Mouse (Mus musculus): ENCODE measurements around the gene Defb19. TPM values are rescaled to one million over a fixed set of nuclear protein-coding genes. Genes with fewer than 3 reads are reported as not detected.

Gene Defb19
- polyA plus RNA-seq, 1 experiment: not detected

GRCm38 (mm10) chr2:152586926-152587560, 6.9 kb upstream of the Defb19 start:
- no peak overlapping the region for H3K4me3 ChIP-seq (ENCODE audit: insufficient read depth, poor library complexity, severe bottlenecking)
- no peak overlapping the region for H3ac ChIP-seq (ENCODE audit: control insufficient read depth, insufficient read length, low read depth)
- no peaks in the 10 kb centered on the region for H3K36me3 ChIP-seq (ENCODE audit: control insufficient read depth, insufficient read depth)
- TF ChIP-seq MYOG (IDR thresholded peaks at IDR 0.05; ENCODE audit: control insufficient read depth, extremely low read depth, insufficient read length) (no peak), MAX (IDR thresholded peaks at IDR 0.05) (no peak), USF1 (IDR thresholded peaks at IDR 0.05; ENCODE audit: low read depth) (no peak), MYOD1 (IDR thresholded peaks at IDR 0.05; ENCODE audit: control insufficient read depth, insufficient read length, low read depth) (no peak), CTCF (IDR thresholded peaks at IDR 0.05; ENCODE audit: control insufficient read depth, insufficient read depth, insufficient read length) (no peak), CEBPB (IDR thresholded peaks at IDR 0.05; ENCODE audit: low read depth) (no peak), FOSL1 (IDR thresholded peaks at IDR 0.05; ENCODE audit: insufficient read depth, low read length, poor library complexity, severe bottlenecking) (no peak)
- no peaks in the 10 kb centered on the region for H3K79me2 ChIP-seq (ENCODE audit: control insufficient read depth, insufficient read depth)
- H3K27me3 ChIP-seq (ENCODE audit: control insufficient read depth, insufficient read depth, insufficient read length): peaks cover 14% of the 10 kb centered on the region
- no peaks in the 10 kb centered on the region for H3K79me3 ChIP-seq (ENCODE audit: low read depth)

- peaks cover 20% of the 10 kb centered on the region for H3K27me3 ChIP-seq (ENCODE audit: control insufficient read depth, insufficient read depth, insufficient read length)
- TF ChIP-seq FOSL1 (IDR thresholded peaks at IDR 0.05; ENCODE audit: insufficient read depth, low read length, poor library complexity, severe bottlenecking) (no peak), CTCF (IDR thresholded peaks at IDR 0.05; ENCODE audit: control insufficient read depth, insufficient read depth, insufficient read length) (no peak), MAX (IDR thresholded peaks at IDR 0.05) (no peak), MYOD1 (IDR thresholded peaks at IDR 0.05; ENCODE audit: control insufficient read depth, insufficient read length, low read depth) (no peak), USF1 (IDR thresholded peaks at IDR 0.05; ENCODE audit: low read depth) (no peak), CEBPB (IDR thresholded peaks at IDR 0.05; ENCODE audit: low read depth) (no peak), MYOG (IDR thresholded peaks at IDR 0.05; ENCODE audit: control insufficient read depth, extremely low read depth, insufficient read length) (no peak)
- no peaks in the 10 kb centered on the region for H3K36me3 ChIP-seq (ENCODE audit: control insufficient read depth, insufficient read depth)
- no peaks in the 10 kb centered on the region for H3K79me2 ChIP-seq (ENCODE audit: control insufficient read depth, insufficient read depth)
- H3ac ChIP-seq (ENCODE audit: control insufficient read depth, insufficient read length, low read depth): no peak overlapping the region
- no peaks in the 10 kb centered on the region for H3K79me3 ChIP-seq (ENCODE audit: low read depth)
- H3K4me3 ChIP-seq (ENCODE audit: insufficient read depth, poor library complexity, severe bottlenecking): no peak overlapping the region
These were observed 500 bp upstream of the Defb19 start for GRCm38 (mm10) chr2:152580612-152581011.

GRCm38 (mm10) chr2:152573484-152573883, 6.6 kb downstream of the Defb19 start:
- TF ChIP-seq FOSL1 (IDR thresholded peaks at IDR 0.05; ENCODE audit: insufficient read depth, low read length, poor library complexity, severe bottlenecking) (no peak), MYOD1 (IDR thresholded peaks at IDR 0.05; ENCODE audit: control insufficient read depth, insufficient read length, low read depth) (no peak), CTCF (IDR thresholded peaks at IDR 0.05; ENCODE audit: control insufficient read depth, insufficient read depth, insufficient read length) (no peak), USF1 (IDR thresholded peaks at IDR 0.05; ENCODE audit: low read depth) (no peak), CEBPB (IDR thresholded peaks at IDR 0.05; ENCODE audit: low read depth) (no peak), MAX (IDR thresholded peaks at IDR 0.05) (no peak)
- no peaks in the 10 kb centered on the region for H3K79me2 ChIP-seq (ENCODE audit: control insufficient read depth, insufficient read depth)
- H3K79me3 ChIP-seq (ENCODE audit: low read depth): no peaks in the 10 kb centered on the region
- no peaks in the 10 kb centered on the region for H3K36me3 ChIP-seq (ENCODE audit: control insufficient read depth, insufficient read depth)
- no peak overlapping the region for H3ac ChIP-seq (ENCODE audit: control insufficient read depth, insufficient read length, low read depth)
- H3K4me3 ChIP-seq (ENCODE audit: insufficient read depth, poor library complexity, severe bottlenecking): no peak overlapping the region
- peaks cover 17% of the 10 kb centered on the region for H3K27me3 ChIP-seq (ENCODE audit: control insufficient read depth, insufficient read depth, insufficient read length)

GRCm38 (mm10) chr2:152572114-152572794, 7.9 kb downstream of the Defb19 start, which contains the start of gene Defb21:
Gene Defb21 (plus strand): TSS chr2:152572744.
- TF ChIP-seq MYOG (IDR thresholded peaks at IDR 0.05; ENCODE audit: control insufficient read depth, extremely low read depth, insufficient read length) (no peak), MAX (IDR thresholded peaks at IDR 0.05) (no peak), CEBPB (IDR thresholded peaks at IDR 0.05; ENCODE audit: low read depth) (no peak), MYOD1 (IDR thresholded peaks at IDR 0.05; ENCODE audit: control insufficient read depth, insufficient read length, low read depth) (no peak), FOSL1 (IDR thresholded peaks at IDR 0.05; ENCODE audit: insufficient read depth, low read length, poor library complexity, severe bottlenecking) (no peak), USF1 (IDR thresholded peaks at IDR 0.05; ENCODE audit: low read depth) (no peak), CTCF (IDR thresholded peaks at IDR 0.05; ENCODE audit: control insufficient read depth, insufficient read depth, insufficient read length) (no peak)
- H3K27me3 ChIP-seq (ENCODE audit: control insufficient read depth, insufficient read depth, insufficient read length): peaks cover 17% of the 10 kb centered on the region
- H3K4me3 ChIP-seq (ENCODE audit: insufficient read depth, poor library complexity, severe bottlenecking): no peak within 1 kb of the TSS
- H3ac ChIP-seq (ENCODE audit: control insufficient read depth, insufficient read length, low read depth): no peak within 1 kb of the TSS
- H3K79me3 ChIP-seq (ENCODE audit: low read depth): no peaks in the 10 kb centered on the region
- H3K36me3 ChIP-seq (ENCODE audit: control insufficient read depth, insufficient read depth): no peaks in the 10 kb centered on the region
- no peaks in the 10 kb centered on the region for H3K79me2 ChIP-seq (ENCODE audit: control insufficient read depth, insufficient read depth)

- no peaks in the 10 kb centered on the region for H3K36me3 ChIP-seq (ENCODE audit: control insufficient read depth, insufficient read depth)
- H3K27me3 ChIP-seq (ENCODE audit: control insufficient read depth, insufficient read depth, insufficient read length): peaks cover 13% of the 10 kb centered on the region
- no peaks in the 10 kb centered on the region for H3K79me2 ChIP-seq (ENCODE audit: control insufficient read depth, insufficient read depth)
- no peaks in the 10 kb centered on the region for H3K79me3 ChIP-seq (ENCODE audit: low read depth)
- TF ChIP-seq CTCF (IDR thresholded peaks at IDR 0.05; ENCODE audit: control insufficient read depth, insufficient read depth, insufficient read length) (no peak), MYOG (IDR thresholded peaks at IDR 0.05; ENCODE audit: control insufficient read depth, extremely low read depth, insufficient read length) (no peak), CEBPB (IDR thresholded peaks at IDR 0.05; ENCODE audit: low read depth) (no peak), FOSL1 (IDR thresholded peaks at IDR 0.05; ENCODE audit: insufficient read depth, low read length, poor library complexity, severe bottlenecking) (no peak), MAX (IDR thresholded peaks at IDR 0.05) (no peak), MYOD1 (IDR thresholded peaks at IDR 0.05; ENCODE audit: control insufficient read depth, insufficient read length, low read depth) (no peak)
- H3K4me3 ChIP-seq (ENCODE audit: insufficient read depth, poor library complexity, severe bottlenecking): no peak overlapping the region
- no peak overlapping the region for H3ac ChIP-seq (ENCODE audit: control insufficient read depth, insufficient read length, low read depth)
These were observed 9.8 kb downstream of the Defb19 start for GRCm38 (mm10) chr2:152570313-152570712.

Data from C2C12 (cell line).